22 mouse cellular contexts compared by ENCODE assay signal in the genomic region with DNA sequence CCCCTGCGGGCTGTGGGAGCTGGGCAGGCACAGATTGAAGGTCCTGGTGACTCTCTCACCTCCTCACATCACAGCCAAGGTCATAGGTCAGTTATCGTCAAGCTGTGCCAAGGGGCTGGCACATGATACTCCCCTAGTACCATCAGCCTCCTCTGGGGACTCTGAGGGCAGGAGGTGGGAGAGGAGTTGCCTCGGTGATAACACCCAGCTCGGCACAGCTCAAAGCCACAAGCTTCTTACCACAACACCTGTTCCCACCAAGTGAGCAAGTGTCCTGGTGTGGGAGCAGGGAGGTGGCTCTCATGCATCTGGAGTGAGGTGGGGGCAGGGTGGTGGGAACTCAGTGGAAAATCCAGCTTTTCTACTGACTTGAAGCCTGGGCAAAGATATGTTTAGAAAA. TPM values are rescaled to one million over a fixed set of nuclear protein-coding genes. Genes with fewer than 3 reads are reported as not detected.
DNase-seq lines count a peak whose midpoint lies in the region; ATAC-seq and TF ChIP-seq lines count a peak whose summit lies in the region.
"Had no signal": no experiment of that assay in that cellular context is flagged by ENCODE, and none has a peak within 500 bp of the region (broad histone marks: within the 10 kb centered on the region; RNA-seq: fewer than 3 reads in every experiment).

No protein-coding gene starts in this region.

- no peak overlapping the region for H3K4me2 ChIP-seq in heart, embryonic 14.5 days (ENCODE audit: low read length)
- no peak overlapping the region for H3K4me2 ChIP-seq in embryonic facial prominence, embryonic 14.5 days (ENCODE audit: low read depth, low read length)
- H3K4me2 ChIP-seq: heart, embryonic 13.5 days; hindbrain, embryonic 15.5 days had no signal

- H3K9me3 ChIP-seq in heart, embryonic 14.5 days (ENCODE audit: control insufficient read depth, low read length): no peaks in the 10 kb centered on the region
- no peaks in the 10 kb centered on the region for H3K9me3 ChIP-seq in embryonic facial prominence, embryonic 14.5 days (ENCODE audit: control insufficient read depth, low read length)
- H3K9me3 ChIP-seq: forebrain, embryonic 10.5 days; heart, embryonic 13.5 days; hindbrain, embryonic 10.5 days; hindbrain, embryonic 15.5 days had no signal

- no peak for TF ChIP-seq EP300 in heart, adult 2 months (IDR thresholded peaks at IDR 0.05; ENCODE audit: insufficient read depth, low read depth, low read length)

- no peak overlapping the region for H3K9ac ChIP-seq in heart, embryonic 14.5 days (ENCODE audit: low read length)
- H3K9ac ChIP-seq in heart, adult 2 months (ENCODE audit: low read depth, low read length): no peak overlapping the region
- no peak overlapping the region for H3K9ac ChIP-seq in embryonic facial prominence, embryonic 14.5 days (ENCODE audit: low read depth, low read length)
- H3K9ac ChIP-seq: heart, embryonic 13.5 days; hindbrain, embryonic 15.5 days had no signal

- ATAC-seq in heart, embryonic 14.5 days (ENCODE audit: insufficient number of reproducible peaks, insufficient read depth, low FRiP score, low read depth): 0 out of 2 replicates have a peak, but pooled peaks have one; percentile 10
- ATAC-seq in embryonic facial prominence, embryonic 14.5 days (ENCODE audit: low read depth): peak; percentile 62
- ATAC-seq: forebrain, embryonic 14.5 days; intestine, embryonic 16.5 days had no signal

- 46% methylated on average over 4 of the region's 4 CpGs for WGBS in heart, embryonic 14.5 days
- WGBS in heart, adult 2 months: 50% methylated on average over 4 of the region's 4 CpGs
- WGBS in embryonic facial prominence, embryonic 14.5 days: 38% methylated on average over 4 of the region's 4 CpGs

- intact Hi-C loops in heart, adult 2 months (cut with DNase I): no loop called here

- no peak overlapping the region for H3K27ac ChIP-seq in heart, embryonic 14.5 days (replicated peaks in 1 of 2; ENCODE audit: control insufficient read depth in 1 of 2, insufficient read depth in 1 of 2, low read depth in 2 of 2, low read length in 2 of 2)
- H3K27ac ChIP-seq in heart, adult 2 months: no peak overlapping the region
- no peak overlapping the region for H3K27ac ChIP-seq in embryonic facial prominence, embryonic 14.5 days (replicated peaks; ENCODE audit: low read depth, low read length)
- H3K27ac ChIP-seq: forebrain, embryonic 10.5 days; heart, embryonic 13.5 days; hindbrain, embryonic 15.5 days had no signal

- no peaks in the 10 kb centered on the region for H3K36me3 ChIP-seq in heart, embryonic 14.5 days (ENCODE audit: control insufficient read depth, insufficient read depth, low read length)
- no peaks in the 10 kb centered on the region for H3K36me3 ChIP-seq in heart, adult 2 months (ENCODE audit: control insufficient read depth, insufficient read depth, low read length)
- no peaks in the 10 kb centered on the region for H3K36me3 ChIP-seq in embryonic facial prominence, embryonic 14.5 days (ENCODE audit: control insufficient read depth, insufficient read depth, low read length)
- H3K36me3 ChIP-seq: forebrain, embryonic 10.5 days; heart, embryonic 13.5 days; hindbrain, embryonic 10.5 days; hindbrain, embryonic 15.5 days had no signal

- H3K4me3 ChIP-seq in heart, embryonic 14.5 days (ENCODE audit: control insufficient read depth in 1 of 2, insufficient read depth in 1 of 2, low read depth in 1 of 2, low read length in 2 of 2): no peak overlapping the region
- no peak overlapping the region for H3K4me3 ChIP-seq in heart, adult 2 months
- no peak overlapping the region for H3K4me3 ChIP-seq in embryonic facial prominence, embryonic 14.5 days (ENCODE audit: low read depth, low read length)
- H3K4me3 ChIP-seq: forebrain, embryonic 10.5 days; heart, embryonic 13.5 days; hindbrain, embryonic 10.5 days; hindbrain, embryonic 15.5 days had no signal

- DNase-seq in heart, adult 2 months: no peak
- no peak for DNase-seq in embryonic facial prominence, embryonic 14.5 days (ENCODE audit: low spot score)
- DNase-seq in thymus, postnatal 10 days (ENCODE audit: low spot score in 2 of 2): peak; percentile 15 to 30
- peak; percentile 34 for DNase-seq in thymus, postnatal 4 days
- no peak for DNase-seq in cerebellum, postnatal 4 days (ENCODE audit: low spot score in 2 of 2)
- no peak for DNase-seq in right cerebral cortex, postnatal 25 days
- DNase-seq: adrenal gland, adult 2 months; adrenal gland, postnatal 25 days; cerebellum, adult 18-20 months; cerebellum, adult 9-11 months; cerebellum, postnatal 36 days; gastrocnemius, postnatal 36 days had no signal

- TF ChIP-seq POLR2A in heart, adult 2 months (IDR thresholded peaks at IDR 0.05; ENCODE audit: insufficient read depth, low read depth, low read length): no peak

- H3K4me1 ChIP-seq in heart, embryonic 14.5 days (ENCODE audit: control insufficient read depth in 2 of 2, insufficient read depth in 2 of 2, low read length in 2 of 2): peaks cover 0 to 7% of the 10 kb centered on the region in 2 experiments; a peak in 2 of 4 replicates
- H3K4me1 ChIP-seq in heart, adult 2 months (ENCODE audit: control insufficient read depth, insufficient read depth, low read length): no peaks in the 10 kb centered on the region
- H3K4me1 ChIP-seq in embryonic facial prominence, embryonic 14.5 days (ENCODE audit: control insufficient read depth, insufficient read depth, low read length): no peaks in the 10 kb centered on the region

- no peak for TF ChIP-seq CTCF in heart, adult 2 months (IDR thresholded peaks at IDR 0.05)

- no peaks in the 10 kb centered on the region for H3K79me2 ChIP-seq in heart, adult 2 months (replicated peaks; ENCODE audit: control insufficient read depth, insufficient read depth, low read length)

- peaks cover 71% of the 10 kb centered on the region for H3K27me3 ChIP-seq in heart, embryonic 14.5 days (ENCODE audit: control insufficient read depth, insufficient read depth, low read length)
- H3K27me3 ChIP-seq in heart, adult 2 months (ENCODE audit: control insufficient read depth, insufficient read depth, low read length): peaks cover 6% of the 10 kb centered on the region
- H3K27me3 ChIP-seq in embryonic facial prominence, embryonic 14.5 days (replicated peaks; ENCODE audit: control insufficient read depth, insufficient read depth, low read length): peaks cover 65% of the 10 kb centered on the region

RNA-seq across cellular contexts. Expression of gene Neurog1, which starts 10.3 kb away (rescaled TPM):
- not detected in 2 replicates for polyA plus RNA-seq in heart, embryonic 14.5 days (2014; fragmentation: Nextera tagmentation; extraction: Ambion mirVana)
- not detected for total RNA-seq in heart, adult 2 months (2021)
- polyA plus RNA-seq in heart, adult 2 months (2012; rRNA removed): not detected in 2 replicates
- polyA plus RNA-seq in embryonic facial prominence, embryonic 14.5 days (2014; fragmentation: Nextera tagmentation; extraction: Ambion mirVana): 1.7 and 2.2 TPM in 2 replicates
- total RNA-seq: adrenal gland, adult 2 months; adrenal gland, postnatal 25 days; gastrocnemius, adult 8-10 months; gastrocnemius, postnatal 36 days; heart, adult 8-10 months; heart, postnatal 25 days had no signal
- polyA plus RNA-seq: adrenal gland, adult 2 months; heart, embryonic 13.5 days; intestine, embryonic 16.5 days had no signal

RNA-seq across cellular contexts. Expression of gene Cxcl14, which starts 34.1 kb away (rescaled TPM):
- 0.18 and 0.59 TPM in 2 replicates for polyA plus RNA-seq in heart, embryonic 14.5 days (2014; fragmentation: Nextera tagmentation; extraction: Ambion mirVana)
- 1 to 10 TPM; 5.5 to 6.2 TPM for total RNA-seq in heart, adult 2 months (2021)
- polyA plus RNA-seq in heart, adult 2 months (2012; rRNA removed): 15.7 and 22.1 TPM in 2 replicates
- polyA plus RNA-seq in embryonic facial prominence, embryonic 14.5 days (2014; fragmentation: Nextera tagmentation; extraction: Ambion mirVana): 126 and 202 TPM in 2 replicates

Comparison
In these comparisons a context has a peak if more than half of its experiments do, and no peak if none do; other contexts are left out.
1. RNA of gene Cxcl14, which starts 34.1 kb away (polyA plus RNA-seq): 126 to 202 TPM in embryonic facial prominence, embryonic 14.5 days and 15.7 to 22.1 TPM in heart, adult 2 months; 0.18 to 0.59 TPM in heart, embryonic 14.5 days; every median in the first group is over 10 times any median in the second.
2. DNase-seq: peak in thymus, postnatal 10 days (2 of 2) and thymus, postnatal 4 days (single experiment); none in heart, adult 2 months (0 of 2), embryonic facial prominence, embryonic 14.5 days (single experiment), cerebellum, postnatal 4 days (0 of 2) and right cerebral cortex, postnatal 25 days (single experiment).